Comparison of ENCODE assay signal across 33 mouse cellular contexts in the genomic region with DNA sequence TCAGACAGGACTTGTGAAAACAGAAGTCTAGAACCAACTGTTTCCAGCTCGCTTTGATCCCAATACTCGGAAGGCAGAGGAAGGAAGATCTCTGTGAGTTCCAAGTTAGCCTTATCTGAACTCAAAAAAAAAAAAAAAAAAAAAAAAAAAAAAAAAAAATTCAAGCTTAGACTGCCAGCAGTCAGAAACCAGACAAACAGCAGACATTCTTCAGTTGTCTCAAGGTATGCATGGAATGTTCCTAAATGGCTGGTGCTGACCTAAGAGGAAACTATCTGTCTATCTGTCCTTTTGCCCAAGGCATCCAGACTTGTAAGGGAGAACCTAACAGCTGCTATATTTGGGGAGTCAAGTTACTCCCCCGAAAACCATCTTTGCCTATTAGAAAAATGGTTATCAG. TPM values are rescaled to one million over a fixed set of nuclear protein-coding genes. Genes with fewer than 3 reads are reported as not detected.
DNase-seq lines count a peak whose midpoint lies in the region; ATAC-seq and TF ChIP-seq lines count a peak whose summit lies in the region.
"Had no signal": no experiment of that assay in that cellular context is flagged by ENCODE, and none has a peak within 500 bp of the region (broad histone marks: within the 10 kb centered on the region; RNA-seq: fewer than 3 reads in every experiment).

No protein-coding gene starts in this region.

- H3K4me3 ChIP-seq in kidney, adult 2 months (ENCODE audit: insufficient read depth, low read depth, low read length), result no peak overlapping the region
- no peak overlapping the region for H3K4me3 ChIP-seq in lung, postnatal 0 days (ENCODE audit: low read depth, low read length)
- no peak overlapping the region for H3K4me3 ChIP-seq in embryonic facial prominence, embryonic 14.5 days (ENCODE audit: low read depth, low read length)
- no peak overlapping the region for H3K4me3 ChIP-seq in layer of hippocampus, adult 2 months
- H3K4me3 ChIP-seq: forebrain, embryonic 10.5 days; hindbrain, embryonic 15.5 days; limb, embryonic 15.5 days; neural tube, embryonic 15.5 days; stomach, embryonic 15.5 days had no signal

- H3K27ac ChIP-seq in kidney, adult 2 months (ENCODE audit: insufficient read depth, low read depth, low read length), result no peak overlapping the region; the same call in 1 of the 2 replicates
- no peak overlapping the region for H3K27ac ChIP-seq in lung, postnatal 0 days (ENCODE audit: low read length)
- H3K27ac ChIP-seq in embryonic facial prominence, embryonic 14.5 days (replicated peaks; ENCODE audit: low read depth, low read length), result no peak overlapping the region
- no peak overlapping the region for H3K27ac ChIP-seq in layer of hippocampus, adult 2 months
- H3K27ac ChIP-seq: forebrain, embryonic 10.5 days; hindbrain, embryonic 15.5 days; limb, embryonic 15.5 days; neural tube, embryonic 15.5 days; stomach, embryonic 15.5 days had no signal

- WGBS in kidney, adult 2 months, result 61% methylated on average over 3 of the region's 3 CpGs
- WGBS in lung, postnatal 0 days, result 49% methylated on average over 3 of the region's 3 CpGs
- WGBS in embryonic facial prominence, embryonic 14.5 days, result 59% methylated on average over 3 of the region's 3 CpGs

- no peaks in the 10 kb centered on the region for H3K27me3 ChIP-seq in kidney, adult 2 months (replicated peaks; ENCODE audit: control insufficient read depth, insufficient read depth, low read length)
- H3K27me3 ChIP-seq in lung, postnatal 0 days (replicated peaks; ENCODE audit: insufficient read depth, low read length), result no peaks in the 10 kb centered on the region
- H3K27me3 ChIP-seq in embryonic facial prominence, embryonic 14.5 days (replicated peaks; ENCODE audit: control insufficient read depth, insufficient read depth, low read length), result no peaks in the 10 kb centered on the region
- H3K27me3 ChIP-seq: hindbrain, embryonic 15.5 days; limb, embryonic 15.5 days; neural tube, embryonic 15.5 days; stomach, embryonic 15.5 days had no signal

- no peak for ATAC-seq in lung, postnatal 0 days
- no peak for ATAC-seq in embryonic facial prominence, embryonic 14.5 days (ENCODE audit: low read depth)
- ATAC-seq: forebrain, postnatal 0 days had no signal

- H3K9ac ChIP-seq in lung, postnatal 0 days (replicated peaks; ENCODE audit: low read depth), result no peak overlapping the region
- no peak overlapping the region for H3K9ac ChIP-seq in embryonic facial prominence, embryonic 14.5 days (ENCODE audit: low read depth, low read length)
- H3K9ac ChIP-seq: forebrain, postnatal 0 days; hindbrain, embryonic 15.5 days; limb, embryonic 15.5 days; neural tube, embryonic 15.5 days; stomach, embryonic 15.5 days had no signal

- TF ChIP-seq CTCF in kidney, adult 2 months (conservative IDR thresholded peaks at IDR 0.05; ENCODE audit: insufficient read depth, insufficient read length, low read depth, low read length), result no peak
- no peak for TF ChIP-seq CTCF in lung, postnatal 0 days (IDR thresholded peaks at IDR 0.05)
- no peak for TF ChIP-seq CTCF in layer of hippocampus, adult 2 months (conservative IDR thresholded peaks at IDR 0.05)

- TF ChIP-seq EP300 in lung, postnatal 0 days (IDR thresholded peaks at IDR 0.05), result no peak

- no peaks in the 10 kb centered on the region for H3K36me3 ChIP-seq in kidney, adult 2 months (ENCODE audit: control insufficient read depth, insufficient read depth, low read length)
- H3K36me3 ChIP-seq in lung, postnatal 0 days (ENCODE audit: insufficient read depth, low read length), result no peaks in the 10 kb centered on the region
- no peaks in the 10 kb centered on the region for H3K36me3 ChIP-seq in embryonic facial prominence, embryonic 14.5 days (ENCODE audit: control insufficient read depth, insufficient read depth, low read length)
- H3K36me3 ChIP-seq: forebrain, embryonic 10.5 days; hindbrain, embryonic 15.5 days; limb, embryonic 15.5 days; neural tube, embryonic 15.5 days; stomach, embryonic 15.5 days had no signal

- intact Hi-C loops in left cerebral cortex, postnatal 10 days (cut with DNase I), result no loop called here

- no peak for TF ChIP-seq POLR2A in kidney, adult 2 months (IDR thresholded peaks at IDR 0.05; ENCODE audit: low read depth, low read length)

- no peaks in the 10 kb centered on the region for H3K4me1 ChIP-seq in kidney, adult 2 months (ENCODE audit: control insufficient read depth, insufficient read depth, low read length)
- H3K4me1 ChIP-seq in lung, postnatal 0 days (ENCODE audit: insufficient read depth, low read depth, low read length), result no peaks in the 10 kb centered on the region
- no peaks in the 10 kb centered on the region for H3K4me1 ChIP-seq in embryonic facial prominence, embryonic 14.5 days (ENCODE audit: control insufficient read depth, insufficient read depth, low read length)
- H3K4me1 ChIP-seq: forebrain, embryonic 10.5 days; hindbrain, embryonic 15.5 days; limb, embryonic 15.5 days; neural tube, embryonic 15.5 days; stomach, embryonic 15.5 days had no signal

- no peaks in the 10 kb centered on the region for H3K9me3 ChIP-seq in lung, postnatal 0 days (ENCODE audit: low read length)
- no peaks in the 10 kb centered on the region for H3K9me3 ChIP-seq in embryonic facial prominence, embryonic 14.5 days (ENCODE audit: control insufficient read depth, low read length)
- H3K9me3 ChIP-seq: forebrain, embryonic 10.5 days; hindbrain, embryonic 15.5 days; limb, embryonic 15.5 days; neural tube, embryonic 15.5 days; stomach, embryonic 15.5 days had no signal

- peak; percentile 27 for DNase-seq in kidney, adult 2 months
- no peak for DNase-seq in kidney, postnatal 14 days
- DNase-seq in lung, postnatal 0 days (ENCODE audit: low spot score), result peak; percentile 9
- DNase-seq in lung, postnatal 4 days, result no peak
- peak; percentile 34 for DNase-seq in embryonic facial prominence, embryonic 14.5 days (ENCODE audit: low spot score)
- no peak for DNase-seq in left cerebral cortex, postnatal 10 days (ENCODE audit: extremely low spot score in 1 of 2, low spot score in 2 of 2)
- no peak for DNase-seq in layer of hippocampus, adult 2 months (ENCODE audit: low spot score in 2 of 2)
- DNase-seq: cerebellum, adult 11 months; cerebellum, adult 9-11 months; forebrain, postnatal 0 days; gastrocnemius, postnatal 14 days; heart, adult 11 months; kidney, postnatal 4 days; layer of hippocampus, adult 9-11 months; left cerebral cortex, postnatal 4 days; thymus, adult 18-20 months; thymus, postnatal 36 days had no signal

- H3K4me2 ChIP-seq in lung, postnatal 0 days (replicated peaks; ENCODE audit: low read depth, low read length), result no peak overlapping the region
- no peak overlapping the region for H3K4me2 ChIP-seq in embryonic facial prominence, embryonic 14.5 days (ENCODE audit: low read depth, low read length)
- H3K4me2 ChIP-seq: heart, embryonic 11.5 days; hindbrain, embryonic 15.5 days; limb, embryonic 15.5 days; midbrain, embryonic 11.5 days; neural tube, embryonic 15.5 days; stomach, embryonic 15.5 days had no signal

RNA-seq across cellular contexts. Expression of a gene that starts 0.3 kb away (rescaled TPM):
- not detected in 2 replicates for polyA plus RNA-seq in kidney, adult 2 months (2012; rRNA removed)
- polyA plus RNA-seq in lung, postnatal 0 days (2015; fragmentation: Nextera tagmentation; extraction: Ambion mirVana), result 0.07 TPM in 1 of 2 replicates, not detected in the other
- polyA plus RNA-seq in embryonic facial prominence, embryonic 14.5 days (2014; fragmentation: Nextera tagmentation; extraction: Ambion mirVana), result not detected in 2 replicates
- not detected for total RNA-seq in left cerebral cortex, postnatal 10 days (2021)
- total RNA-seq in layer of hippocampus, adult 2 months (2021), result not detected
- total RNA-seq: adrenal gland, adult 18-20 months; adrenal gland, postnatal 4 days; common myeloid progenitor, adult 5-6 weeks; forebrain, postnatal 0 days; gastrocnemius, postnatal 14 days; hematopoietic stem cell, adult 5-6 weeks; left cerebral cortex, adult 18-20 months; left cerebral cortex, postnatal 4 days had no signal
- polyA plus RNA-seq: forebrain, embryonic 10.5 days; forebrain, postnatal 0 days; heart, embryonic 11.5 days; heart, postnatal 0 days; limb, embryonic 15.5 days; liver, embryonic 16.5 days; midbrain, embryonic 11.5 days; neural tube, embryonic 15.5 days; stomach, embryonic 15.5 days had no signal

RNA-seq across cellular contexts. Expression of a gene that starts 20.4 kb away (rescaled TPM):
- polyA plus RNA-seq in kidney, adult 2 months (2012; rRNA removed), result not detected in 2 replicates
- not detected in 2 replicates for polyA plus RNA-seq in lung, postnatal 0 days (2015; fragmentation: Nextera tagmentation; extraction: Ambion mirVana)
- polyA plus RNA-seq in embryonic facial prominence, embryonic 14.5 days (2014; fragmentation: Nextera tagmentation; extraction: Ambion mirVana), result not detected in 2 replicates
- not detected for total RNA-seq in left cerebral cortex, postnatal 10 days (2021)
- not detected for total RNA-seq in layer of hippocampus, adult 2 months (2021)
- total RNA-seq: adrenal gland, adult 18-20 months; adrenal gland, postnatal 4 days; common myeloid progenitor, adult 5-6 weeks; forebrain, postnatal 0 days; gastrocnemius, postnatal 14 days; hematopoietic stem cell, adult 5-6 weeks; left cerebral cortex, adult 18-20 months; left cerebral cortex, postnatal 4 days had no signal
- polyA plus RNA-seq: forebrain, embryonic 10.5 days; forebrain, postnatal 0 days; heart, embryonic 11.5 days; heart, postnatal 0 days; hindbrain, embryonic 15.5 days; intestine, embryonic 14.5 days; limb, embryonic 15.5 days; liver, embryonic 16.5 days; lung, embryonic 16.5 days; midbrain, embryonic 11.5 days; neural tube, embryonic 15.5 days; stomach, embryonic 15.5 days had no signal

Comparison
In these comparisons a context has a peak if more than half of its experiments do, and no peak if none do; other contexts are left out.
1. DNase-seq: peak in kidney, adult 2 months (single experiment), lung, postnatal 0 days (single experiment) and embryonic facial prominence, embryonic 14.5 days (single experiment); none in kidney, postnatal 14 days (single experiment), lung, postnatal 4 days (0 of 2), left cerebral cortex, postnatal 10 days (0 of 2) and layer of hippocampus, adult 2 months (0 of 2).